Mouse (Mus musculus) heart, adult 2 months (tissue): ENCODE measurements at regions not wholly inside any gene's neighbourhood (a gene's known extent, or its start where the extent isn't known, plus 50 kb on each side); places are given as distances from the start of the nearest gene placed in this dataset.

Experiments
- EP300 ChIP-seq: fragments of 200-500 bp; IDR thresholded peaks from 2 replicates; pipeline ENCODE4 v1.6.1; 2011; ENCODE audit warnings: low read depth, low read length, control low read depth; ENCODE audit not compliant: insufficient read depth
- POLR2A ChIP-seq: fragments of 200-500 bp; IDR thresholded peaks from 2 replicates; pipeline ENCODE4 v1.6.1; 2011; ENCODE audit warnings: mild to moderate bottlenecking, low read depth, low read length, control low read depth; ENCODE audit not compliant: insufficient read depth

DNA sequence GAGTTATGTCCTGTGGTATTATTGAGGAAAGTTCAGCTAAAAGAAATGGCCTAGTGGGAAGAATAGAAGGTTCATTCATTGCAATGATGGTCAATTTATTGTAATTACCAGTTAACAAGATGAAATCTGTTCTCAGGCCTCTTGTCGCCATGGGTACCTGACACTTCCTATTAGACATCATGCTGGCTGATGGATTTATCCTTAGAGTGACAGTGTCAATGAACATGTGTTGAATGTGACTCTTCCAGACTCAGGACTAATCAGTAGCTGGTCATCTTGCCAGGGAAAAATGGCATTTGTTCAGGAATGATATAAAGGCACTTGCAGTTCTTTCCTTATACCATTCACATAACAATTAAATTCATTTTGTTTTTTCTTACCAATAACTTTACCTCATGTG lies 309.3 kb upstream of the Impg1 start:
- TF ChIP-seq EP300 (no peak), POLR2A (no peak)
